Mouse (Mus musculus) left cerebral cortex, postnatal 10 days (tissue): ENCODE data around the gene Arglu1. TPM values are rescaled to one million over a fixed set of nuclear protein-coding genes. Genes with fewer than 3 reads are reported as not detected.

Experiments
- DNase-seq, 2 experiments: peaks; one replicate each; pipeline ENCODE4 v3.0.0; 2021 to 2022; ENCODE audit warnings: low spot score in 2 of 2, mixed read lengths in 1 of 2; ENCODE audit errors: extremely low spot score in 1 of 2
- intact Hi-C: fragments of 180-260 bp; cut with DNase I; formaldehyde crosslinking; loops from one replicate; pipeline ENCODE4 v1.15.1; 2025
- microRNA-seq: library from miRNA; unstranded; fragments of <30 nt; microRNA quantifications from one replicate; pipeline ENCODE4 v1.2.0, GENCODE M21; 2022
- total RNA-seq, 2 experiments: library from RNA; stranded (reverse); gene quantifications; 2 replicates each; pipeline ENCODE4 v1.2.3; 2021

Gene Arglu1
- total RNA-seq, 2 experiments from 2014 or later = 96.6 to 102 TPM

DNA sequence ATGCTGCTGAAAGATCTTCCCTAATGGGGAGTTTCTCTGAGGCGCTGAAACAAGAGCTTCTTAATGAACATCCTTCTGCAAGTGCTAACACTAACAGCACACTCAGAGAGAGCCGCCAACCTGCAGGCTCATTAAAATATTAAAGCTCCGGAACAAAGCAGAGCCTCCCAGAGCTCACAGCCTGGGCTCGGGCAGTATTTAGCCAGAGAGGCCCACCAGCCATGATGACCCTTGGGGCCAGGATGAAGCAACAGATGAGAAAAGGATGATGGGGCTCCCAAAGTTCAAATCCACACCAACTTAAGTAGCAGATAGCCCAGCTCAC, 50.1 kb downstream of the Arglu1 start:
- intact Hi-C loops = no loop called here
- no peak for DNase-seq

DNA sequence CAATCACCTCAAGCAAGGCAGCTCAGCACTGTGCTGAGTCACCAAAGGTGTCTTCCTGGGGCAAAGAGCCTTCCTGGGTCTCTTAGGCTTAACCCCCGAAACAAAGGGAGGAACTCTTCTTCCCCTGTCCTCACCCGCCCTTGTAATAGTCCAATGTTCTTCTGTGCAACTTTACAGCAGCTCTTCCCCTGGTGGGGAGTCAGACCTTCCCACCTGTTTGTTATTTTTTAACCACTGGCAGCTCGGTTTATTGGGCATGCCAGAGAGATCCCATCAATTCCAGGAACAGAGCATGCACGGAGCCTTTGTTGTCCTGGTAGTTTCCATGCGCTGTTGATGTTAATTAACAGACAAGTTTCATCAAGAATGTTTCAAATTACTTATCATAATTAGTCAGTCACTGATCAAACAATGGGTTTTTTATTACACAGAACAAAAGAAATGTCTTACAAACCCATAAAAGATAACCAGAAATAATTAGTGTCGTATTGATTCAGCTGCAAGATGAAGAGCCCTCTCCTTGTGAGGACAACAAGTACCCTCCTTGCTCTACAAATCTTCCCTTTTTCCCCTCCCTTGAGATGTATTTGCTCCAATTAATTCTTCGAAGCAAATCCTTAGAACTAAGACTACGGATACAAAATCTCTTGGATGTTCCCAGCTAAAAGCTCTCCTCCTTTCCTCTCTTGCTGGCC, 50.6 kb downstream of the Arglu1 start:
- intact Hi-C loops = no loop called here
- no peak for DNase-seq

DNA sequence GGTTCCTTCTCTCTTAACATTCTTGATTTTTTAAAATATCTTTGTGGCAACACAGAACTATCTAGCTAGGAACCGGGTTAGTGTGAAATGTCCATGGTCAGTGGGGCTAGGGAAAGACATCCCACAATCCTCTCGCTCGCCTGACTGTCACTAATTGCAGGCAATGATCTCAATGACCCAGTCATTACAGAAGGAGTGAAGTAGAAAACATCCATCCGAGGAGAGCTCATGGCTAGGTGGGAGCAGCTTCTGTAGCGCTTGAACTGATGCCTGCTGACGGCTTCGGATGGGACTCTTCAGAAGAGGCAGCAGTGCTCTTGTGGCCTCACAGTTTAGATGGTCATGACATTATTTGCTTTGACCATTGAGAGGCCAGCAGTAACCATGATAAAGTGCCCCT, 58.9 kb downstream of the Arglu1 start:
- intact Hi-C loops = no loop called here

DNA sequence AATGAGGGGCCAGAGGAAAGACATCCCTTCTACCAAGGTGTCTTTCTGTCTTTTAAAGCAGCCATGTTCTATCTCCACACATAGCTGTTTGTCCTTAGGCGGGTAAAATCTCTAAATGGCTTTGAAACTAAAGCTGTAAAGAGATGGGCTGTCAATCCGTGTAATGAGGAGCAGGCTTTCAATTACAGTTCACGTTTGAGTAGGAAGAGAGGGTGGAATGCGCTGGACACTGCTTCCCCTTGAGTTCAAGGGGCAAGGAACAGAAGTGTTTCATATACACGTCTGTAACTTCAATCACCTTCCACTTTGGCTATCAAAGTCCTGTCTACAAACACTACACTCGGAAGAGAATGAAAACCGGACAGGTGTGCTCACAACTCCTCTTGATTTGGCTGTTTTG, 66.3 kb downstream of the Arglu1 start:
- intact Hi-C loops = no loop called here

More for the DNA sequence above, 58.9 kb downstream of the Arglu1 start:
- no peak for DNase-seq

DNA sequence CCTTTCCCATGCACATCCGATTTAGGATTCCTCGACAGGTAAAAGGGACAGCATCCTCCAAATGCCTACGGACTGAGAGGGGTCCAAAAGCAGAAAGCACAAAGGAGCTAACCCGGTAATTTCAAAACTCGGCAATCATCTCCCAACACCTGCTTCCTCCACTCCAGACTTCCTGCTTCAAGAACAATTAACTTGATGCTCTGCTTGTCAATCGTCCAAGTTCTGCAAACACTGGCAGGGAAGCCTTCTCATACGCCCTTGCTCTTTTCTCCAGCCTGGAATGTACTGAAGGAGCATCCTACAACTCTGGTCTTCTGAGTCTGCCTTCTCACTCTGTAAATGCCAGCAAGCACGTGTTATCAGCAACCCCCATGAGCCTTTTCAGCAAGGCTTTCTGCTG, 66.8 kb downstream of the Arglu1 start:
- intact Hi-C loops = no loop called here
- no peak for DNase-seq

More for the DNA sequence above, 66.3 kb downstream of the Arglu1 start:
- no peak for DNase-seq

DNA sequence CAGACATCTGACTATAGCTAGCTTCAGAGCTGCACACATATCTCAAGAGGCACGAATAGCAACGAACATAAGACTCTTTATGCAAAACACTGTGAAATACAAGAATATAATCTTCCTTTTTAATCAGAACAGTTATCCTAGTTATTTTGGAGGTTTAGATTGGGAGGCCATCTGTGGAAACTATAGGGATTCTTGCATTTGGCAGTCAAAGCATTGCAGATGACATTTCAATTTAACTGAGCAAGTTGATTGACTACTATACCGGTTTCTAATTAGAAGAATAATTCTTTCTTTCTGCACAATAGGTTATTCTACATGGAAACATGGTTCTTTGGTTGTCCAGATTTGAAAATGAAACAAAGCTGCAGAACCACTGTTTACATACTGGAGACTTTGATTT, 67.8 kb downstream of the Arglu1 start:
- no peak for DNase-seq
- intact Hi-C loops = no loop called here

DNA sequence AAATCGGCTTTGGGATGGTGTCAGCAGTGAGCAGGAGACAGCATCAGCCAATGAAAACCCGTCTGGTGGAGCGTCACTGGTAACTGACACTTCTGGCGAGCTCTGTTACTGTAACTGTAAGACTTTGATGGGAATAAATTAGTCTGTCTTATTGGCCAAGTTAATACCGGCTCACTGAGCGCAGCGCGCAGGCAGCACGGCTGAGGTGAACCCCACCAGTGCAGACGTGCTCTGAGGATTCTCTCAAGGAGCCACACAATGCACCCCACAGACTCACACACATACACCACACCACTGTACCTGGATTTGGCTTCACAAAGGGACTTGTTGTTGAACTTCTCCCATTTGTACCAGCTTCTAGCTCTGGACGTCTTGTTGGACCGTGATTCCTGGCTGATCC, 68.3 kb downstream of the Arglu1 start:
- no peak for DNase-seq
- intact Hi-C loops = no loop called here

DNA sequence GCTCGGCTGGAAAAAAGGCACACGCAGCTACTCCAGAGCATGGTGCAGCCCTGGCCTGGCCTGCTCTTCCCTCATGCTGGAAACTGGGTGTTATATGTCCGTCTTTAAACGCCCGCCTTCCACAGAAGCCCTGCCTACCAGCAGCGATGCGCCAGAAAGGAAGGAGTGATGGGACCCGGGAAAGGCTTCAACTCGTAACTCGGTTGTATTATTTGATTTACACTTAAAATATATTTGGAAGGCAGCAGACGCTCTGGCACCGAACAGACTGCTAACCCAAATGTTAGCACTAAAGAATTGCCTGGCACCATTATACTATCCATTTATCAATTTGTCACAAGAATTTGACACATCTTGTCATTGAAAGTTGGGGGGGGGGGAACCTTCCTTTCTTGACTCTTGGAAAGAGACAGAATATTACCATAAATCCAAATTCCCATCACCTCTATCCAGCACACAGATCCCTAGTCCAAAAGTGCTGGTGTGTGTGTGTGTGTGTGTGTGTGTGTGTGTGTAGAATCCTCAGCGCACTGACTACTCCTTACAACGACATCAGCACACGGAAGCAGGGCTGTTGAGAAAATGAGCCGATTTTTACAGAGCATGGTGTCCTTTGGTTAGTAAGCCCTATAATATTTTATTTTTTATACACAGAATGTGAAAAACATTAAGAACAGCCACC, 68.9 kb downstream of the Arglu1 start:
- intact Hi-C loops = no loop called here
- peak in 1 of 2 experiments; percentile 37 for DNase-seq

DNA sequence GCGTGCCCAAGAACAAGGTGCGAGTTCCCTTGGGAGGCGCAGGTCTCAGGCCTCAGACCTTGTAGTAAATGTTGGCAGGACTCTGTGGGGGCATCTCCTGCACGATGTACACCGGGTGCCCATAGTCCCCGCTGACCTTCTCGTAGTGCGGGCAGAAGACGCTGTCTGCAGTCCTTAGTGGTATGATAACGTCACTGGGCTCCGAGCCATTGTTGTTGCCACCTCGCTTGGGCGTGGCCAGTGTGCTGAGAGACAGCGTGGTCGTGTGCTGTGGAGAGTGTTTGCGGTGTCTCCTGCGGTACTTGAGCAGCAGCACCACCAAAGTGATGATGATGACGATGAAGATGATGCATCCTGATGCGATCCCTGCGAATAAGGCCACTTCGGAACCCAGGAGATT, 69.8 kb downstream of the Arglu1 start:
- intact Hi-C loops = no loop called here
- peak in 1 of 2 experiments; percentile 63 for DNase-seq

DNA sequence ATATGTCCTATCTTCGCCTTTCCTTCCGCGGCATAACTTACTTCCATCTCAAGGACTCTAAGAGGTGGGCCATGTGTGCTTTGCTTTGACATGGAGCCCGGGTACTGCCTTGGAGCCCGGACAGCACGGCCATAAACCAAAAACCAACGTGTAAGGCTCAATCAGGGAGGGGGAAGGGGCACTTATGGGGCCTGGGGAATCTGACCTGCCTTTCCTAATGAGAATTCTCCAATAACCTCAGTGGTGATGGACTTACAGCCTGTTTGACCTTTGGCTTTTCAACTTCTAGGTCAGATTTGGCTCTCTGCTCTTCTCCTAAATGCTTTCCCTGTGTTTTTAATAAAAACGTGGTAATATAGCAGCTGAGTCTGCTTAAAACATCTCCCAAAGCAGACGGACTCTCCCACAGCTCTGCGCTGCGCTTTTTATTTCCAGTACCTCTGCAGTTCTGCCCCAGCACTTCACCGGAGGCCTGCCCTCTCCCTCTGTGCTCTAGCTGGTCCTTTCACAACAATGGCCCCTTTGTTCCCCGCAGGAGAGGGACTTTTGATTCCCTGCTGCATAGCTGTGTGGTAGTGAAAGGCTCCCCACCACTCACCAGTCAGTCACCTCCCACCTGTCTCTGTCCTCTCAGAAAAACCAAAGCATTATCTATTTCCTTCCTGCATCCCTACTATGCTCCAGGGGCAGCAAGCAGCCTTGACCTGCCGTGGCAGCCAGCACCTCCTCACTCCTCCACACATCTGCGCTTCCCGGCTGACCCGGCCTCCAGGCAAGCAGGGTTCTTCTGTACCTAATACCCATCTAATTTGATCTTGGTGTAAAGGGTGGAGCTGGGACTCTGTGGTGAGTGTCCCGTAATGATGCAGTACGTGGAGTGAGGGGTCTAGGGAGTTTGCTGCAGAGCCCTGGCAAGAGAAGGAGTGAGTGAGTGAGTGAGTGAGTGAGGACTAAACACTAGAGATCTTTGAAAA, 70.8 kb downstream of the Arglu1 start:
- intact Hi-C loops = no loop called here
- DNase-seq = no peak

Small RNA genes within 50 kb of the gene (microRNA-seq; reads per million reads assigned to microRNA genes)
- 2.3 reads per million for gene Mir7654

Other genes starting within 250 kb of the Arglu1 start
- gene Efnb2, start 29.3 kb downstream of the Arglu1 start, total RNA-seq = 10 to 100 TPM; 85.8 to 98.4 TPM